Mouse (Mus musculus) urinary bladder, adult 18-20 months (tissue): ENCODE results near the gene Pcgf2.
"Not testable (repeated sequence)": the region's sequence is repeated elsewhere in the genome, so short reads cannot be mapped to it uniquely, and the experiment has no call there.

Experiments used
- DNase-seq, 2 experiments: peaks; one replicate each; pipeline ENCODE4 v3.0.0; 2022; ENCODE audit warnings: low spot score in 2 of 2, mixed read lengths in 2 of 2

The Pcgf2 gene

DNA sequence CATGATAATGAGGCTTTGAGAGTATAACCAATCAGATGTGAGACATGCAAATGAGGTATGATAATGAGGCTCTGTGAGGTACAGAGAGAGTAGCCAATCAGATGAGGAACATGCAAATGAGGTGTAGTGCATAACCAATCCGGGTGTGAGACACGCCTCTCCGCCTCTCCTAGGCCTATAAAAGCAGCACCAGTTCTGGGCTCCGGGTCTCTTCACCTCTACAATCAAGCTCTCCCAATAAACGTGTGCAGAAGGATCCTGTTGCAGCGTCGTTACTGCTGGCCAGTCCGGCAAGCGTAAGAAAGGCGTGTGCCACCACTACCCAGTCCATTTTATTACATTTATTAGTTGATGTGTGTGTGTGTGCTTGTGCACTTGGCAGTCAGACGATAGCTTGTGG is 46.9 kb downstream of the Pcgf2 start:
- DNase-seq: not testable (repeated sequence)

DNA sequence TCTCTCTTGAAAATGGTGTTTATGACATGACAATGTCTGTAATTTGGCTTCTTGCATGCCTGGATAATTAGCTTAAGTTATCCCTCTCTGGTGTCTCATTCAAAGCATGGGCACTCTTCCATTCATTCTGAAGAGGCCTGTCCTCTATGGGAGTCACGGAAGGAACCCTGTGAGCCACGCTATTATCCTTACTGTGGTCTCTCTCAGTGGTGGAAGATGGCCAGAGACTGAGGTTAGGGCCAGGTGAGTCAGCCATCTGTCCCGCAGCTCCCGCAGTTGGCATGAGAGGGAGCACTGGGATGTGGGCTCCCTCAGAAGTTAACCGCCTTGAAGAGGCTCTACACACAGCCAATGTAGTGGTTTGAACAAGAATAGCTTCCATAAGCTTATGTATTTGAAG is 50.0 kb downstream of the Pcgf2 start:
- DNase-seq: no peak

DNA sequence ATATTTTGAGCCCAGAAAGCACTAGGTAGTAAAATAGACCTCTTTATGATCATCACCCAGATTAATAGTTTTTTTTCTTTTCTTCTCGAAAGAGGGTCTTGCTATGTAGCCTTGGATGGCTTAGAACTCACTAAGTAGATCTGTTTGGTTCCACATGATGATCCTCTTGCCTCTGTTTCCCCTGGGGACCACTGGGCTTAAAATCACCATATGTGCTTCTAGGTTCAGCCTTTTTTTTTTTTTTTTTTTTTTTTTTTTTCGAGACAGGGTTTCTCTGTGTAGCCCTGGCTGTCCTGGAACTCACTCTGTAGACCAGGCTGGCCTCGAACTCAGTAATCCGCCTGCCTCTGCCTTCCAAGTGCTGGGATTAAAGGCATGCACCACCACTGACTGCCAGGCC is 51.8 kb downstream of the Pcgf2 start:
- not testable (repeated sequence) for DNase-seq

DNA sequence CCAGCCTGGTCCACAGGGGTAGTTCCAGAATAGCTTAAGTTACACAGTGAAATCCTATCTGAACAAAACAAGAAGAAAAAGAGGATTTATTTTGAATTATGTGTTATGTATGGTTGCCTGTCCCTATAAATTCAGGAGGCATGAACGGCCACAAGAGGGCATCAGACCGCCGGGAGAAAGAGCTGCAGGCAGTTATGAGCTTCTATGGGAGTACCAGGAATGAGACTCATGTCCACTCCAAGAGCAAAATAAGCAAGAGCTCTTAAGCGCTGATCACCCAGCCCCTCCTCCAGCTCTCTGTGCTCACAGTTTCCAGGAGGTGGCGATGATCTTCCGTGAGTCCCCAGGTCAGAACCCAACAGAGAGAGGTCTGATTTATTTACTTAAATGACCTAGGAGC is 55.5 kb downstream of the Pcgf2 start:
- DNase-seq: peak in 1 of 2 experiments; percentile 39

DNA sequence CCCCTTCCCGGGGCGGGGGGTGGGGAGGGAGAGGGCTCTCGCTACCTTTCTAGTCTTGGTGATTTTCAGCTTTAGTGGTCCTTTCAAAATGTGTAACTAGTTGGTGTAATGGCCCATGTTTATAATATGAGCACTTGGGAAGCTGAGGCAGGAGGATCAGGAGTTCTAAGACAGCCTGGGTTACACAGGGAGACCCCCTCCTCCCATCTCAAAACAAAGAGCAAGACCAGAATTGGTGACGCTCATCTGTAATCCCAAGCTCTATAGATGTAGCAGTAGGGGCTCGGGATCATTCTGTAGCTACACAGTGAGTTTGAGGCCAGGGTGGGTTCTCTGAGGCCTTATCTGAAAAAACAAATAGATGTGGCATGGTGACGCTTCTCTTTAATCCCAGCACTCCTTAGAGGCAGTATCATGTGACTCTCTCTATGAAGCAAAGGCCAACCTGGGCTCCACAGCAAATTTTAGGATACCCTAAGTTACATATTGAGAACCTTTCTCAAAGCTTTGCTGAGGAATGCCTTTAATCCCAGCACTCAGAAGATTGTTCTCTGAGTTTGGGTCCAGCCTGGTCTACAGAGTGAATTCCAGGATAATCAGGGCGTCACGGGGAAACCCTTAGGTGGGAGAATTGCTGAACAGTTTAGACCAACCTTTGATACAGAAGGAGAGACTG is 56.8 kb downstream of the Pcgf2 start:
- no peak for DNase-seq

DNA sequence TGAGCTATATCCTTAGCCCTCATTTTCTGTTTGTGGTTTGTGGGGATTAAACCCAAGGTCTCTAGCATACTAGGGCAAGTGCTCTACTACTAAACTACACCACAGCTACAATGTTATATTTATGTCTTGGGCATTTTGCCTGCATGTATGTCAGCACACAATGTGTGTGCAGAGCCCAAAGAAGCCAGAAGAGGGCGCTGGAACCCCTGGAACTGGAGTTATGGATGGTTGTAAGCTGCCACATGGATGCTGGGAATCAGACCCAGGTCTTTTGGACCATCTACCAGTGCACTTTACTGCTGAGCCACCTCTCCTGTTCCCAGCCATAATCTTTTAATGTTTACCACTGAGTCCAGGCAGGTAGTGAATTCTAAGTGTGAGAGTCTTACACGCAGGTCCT is 57.6 kb downstream of the Pcgf2 start:
- DNase-seq: no peak

DNA sequence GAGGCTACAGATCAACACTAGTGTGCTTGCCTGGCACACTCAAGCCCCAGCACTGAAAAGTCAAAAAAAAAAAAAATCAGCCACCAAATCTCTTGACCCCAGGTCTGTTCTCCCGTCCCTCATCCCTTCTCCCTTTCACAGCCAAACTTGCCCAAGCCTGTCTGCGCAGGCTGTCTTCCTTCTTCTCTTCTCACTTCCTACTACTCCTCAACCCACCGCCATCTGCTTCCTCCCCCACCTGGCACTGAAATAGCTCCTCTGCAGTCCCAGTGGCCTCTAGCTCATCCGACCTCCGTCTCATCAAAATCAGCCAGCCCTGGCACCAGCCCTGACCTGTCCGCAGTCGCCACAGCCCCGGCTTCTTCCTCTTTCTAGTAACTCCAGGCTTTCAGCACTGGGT is 58.6 kb downstream of the Pcgf2 start:
- DNase-seq: no peak
